Mouse (Mus musculus): ENCODE results near the gene Rab6b. TPM values are rescaled to one million over a fixed set of nuclear protein-coding genes. Genes with fewer than 3 reads are reported as not detected.
A peak's percentile ranks its signal among the peaks of the same experiment; 100 is the strongest.

The Rab6b gene
- 0.85 and 0.98 TPM in 2 replicates for total RNA-seq (2012; rRNA removed)

DNA sequence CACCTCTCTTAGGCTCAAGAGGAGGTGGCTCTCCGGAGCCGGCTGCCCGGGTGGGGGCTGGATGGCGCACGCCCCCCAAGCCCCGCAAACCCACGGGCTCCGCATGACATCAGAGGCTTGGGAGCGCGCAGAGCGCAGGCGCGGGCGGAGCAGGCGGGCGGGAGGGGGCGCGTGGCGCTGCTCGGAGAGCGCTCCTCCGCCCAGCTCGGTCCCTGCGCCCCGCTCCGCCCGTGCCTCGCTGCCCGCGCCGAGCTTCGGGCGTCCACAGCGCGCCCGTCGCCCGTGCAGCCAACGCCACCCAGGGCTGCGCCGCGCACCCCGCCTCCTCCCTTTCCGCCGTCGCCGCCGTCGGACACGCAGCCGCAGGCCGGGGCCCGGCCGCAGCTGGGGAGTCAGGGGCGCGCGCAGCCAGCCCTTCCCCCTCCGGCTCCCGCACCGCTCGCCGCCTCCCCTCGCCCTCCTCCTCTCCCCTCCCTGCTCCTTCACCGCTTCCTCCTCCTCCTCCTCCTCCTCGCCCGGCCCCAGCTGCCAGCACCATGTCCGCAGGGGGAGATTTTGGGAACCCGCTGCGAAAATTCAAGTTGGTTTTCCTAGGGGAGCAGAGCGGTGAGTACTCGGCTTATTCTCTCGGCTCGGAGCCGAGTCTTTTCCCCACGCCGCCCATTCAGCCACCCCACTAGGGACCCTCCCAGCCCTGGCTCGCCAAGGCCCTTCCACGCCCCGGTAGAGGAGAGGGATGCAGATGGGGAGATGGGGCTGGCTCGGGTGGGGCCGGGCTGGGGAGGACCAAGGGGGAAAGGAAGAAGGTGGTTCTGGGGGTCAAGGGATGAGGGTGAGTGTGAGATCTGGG, at the start of gene Rab6b:
Rab6b (plus strand) TSS at position 167 of the 850 bp plus-strand sequence.
- peak within 1 kb of the TSS; percentile 81 to 94 for H3K4me3 ChIP-seq (ENCODE audit: insufficient read depth in 1 of 2, low read depth in 1 of 2, low read length in 2 of 2, poor library complexity in 1 of 2, severe bottlenecking in 1 of 2)
- H3K27ac ChIP-seq (ENCODE audit: insufficient read depth, low read depth, low read length, poor library complexity, severe bottlenecking): no peak within 1 kb of the TSS
- H3K9me3 ChIP-seq (ENCODE audit: control insufficient read depth, insufficient read depth, low read depth, low read length): no peaks in the 10 kb centered on the region
- in situ Hi-C loops (cut with MboI; ENCODE audit: low sequenced_read_pairs in 2 of 2, unreplicated experiment in 2 of 2): no loop called here
- peak within 1 kb of the TSS; percentile 79 for H3K9ac ChIP-seq (ENCODE audit: insufficient read depth, low read depth, low read length, poor library complexity, severe bottlenecking)
- peaks cover 0 to 3% of the 10 kb centered on the region in 2 experiments; a peak in 1 of 4 replicates for H3K4me1 ChIP-seq (ENCODE audit: control insufficient read depth in 2 of 2, insufficient read depth in 2 of 2, low read length in 2 of 2, poor library complexity in 1 of 2)
- TF ChIP-seq ZNF384 (IDR thresholded peaks at IDR 0.05; ENCODE audit: low read depth, low read length) (no peak), HCFC1 (IDR thresholded peaks at IDR 0.05; ENCODE audit: borderline replicate concordance, insufficient read depth, low read length) (no peak), CHD2 (IDR thresholded peaks at IDR 0.05; ENCODE audit: low read depth, low read length) (no peak), MAFK (IDR thresholded peaks at IDR 0.05; ENCODE audit: insufficient read depth, low read depth, low read length) (no peak), ZC3H11A (IDR thresholded peaks at IDR 0.05; ENCODE audit: borderline replicate concordance, low read depth, low read length) (no peak)
- H3K36me3 ChIP-seq (ENCODE audit: control insufficient read depth, insufficient read depth, low read length, poor library complexity, severe bottlenecking): no peaks in the 10 kb centered on the region
- DNase-seq (ENCODE audit: low read depth, low spot score): no peak

DNA sequence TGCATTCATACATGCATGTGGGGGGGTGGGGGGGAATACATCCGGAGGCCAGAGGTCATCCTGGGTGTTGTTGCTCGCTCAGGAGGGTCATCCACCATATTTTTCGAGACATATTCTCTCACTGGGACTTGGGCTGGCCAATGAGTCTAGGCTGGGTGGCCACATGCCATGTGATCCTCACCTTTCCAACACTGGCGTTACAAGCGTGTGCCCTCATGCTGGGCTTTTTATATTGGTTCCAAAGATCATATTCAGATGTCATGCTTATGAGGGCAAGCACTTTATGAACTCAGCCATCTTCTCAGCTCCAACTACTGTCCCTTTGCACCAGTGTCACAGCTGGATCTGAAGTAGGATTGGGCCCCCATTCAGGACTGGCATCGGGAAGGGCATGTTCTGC, 48.0 kb upstream of the Rab6b start:
- TF ChIP-seq ZNF384 (IDR thresholded peaks at IDR 0.05; ENCODE audit: low read depth, low read length) (no peak), CHD2 (IDR thresholded peaks at IDR 0.05; ENCODE audit: low read depth, low read length) (no peak), ZC3H11A (IDR thresholded peaks at IDR 0.05; ENCODE audit: borderline replicate concordance, low read depth, low read length) (no peak), HCFC1 (IDR thresholded peaks at IDR 0.05; ENCODE audit: borderline replicate concordance, insufficient read depth, low read length) (no peak), MAFK (IDR thresholded peaks at IDR 0.05; ENCODE audit: insufficient read depth, low read depth, low read length) (no peak)
- Histone ChIP-seq H3K9me3 (ENCODE audit: control insufficient read depth, insufficient read depth, low read depth, low read length) (no peaks in the 10 kb centered on the region), H3K9ac (ENCODE audit: insufficient read depth, low read depth, low read length, poor library complexity, severe bottlenecking) (no peak overlapping the region), H3K36me3 (ENCODE audit: control insufficient read depth, insufficient read depth, low read length, poor library complexity, severe bottlenecking) (no peaks in the 10 kb centered on the region), H3K4me1 (ENCODE audit: control insufficient read depth in 2 of 2, insufficient read depth in 2 of 2, low read length in 2 of 2, poor library complexity in 1 of 2) (no peaks in the 10 kb centered on the region), H3K27ac (ENCODE audit: insufficient read depth, low read depth, low read length, poor library complexity, severe bottlenecking) (no peak overlapping the region), H3K4me3 (ENCODE audit: insufficient read depth in 1 of 2, low read depth in 1 of 2, low read length in 2 of 2, poor library complexity in 1 of 2, severe bottlenecking in 1 of 2) (no peak overlapping the region)
- no peak for DNase-seq (ENCODE audit: low read depth, low spot score)
- in situ Hi-C loops (cut with MboI; ENCODE audit: low sequenced_read_pairs in 2 of 2, unreplicated experiment in 2 of 2): no loop called here

DNA sequence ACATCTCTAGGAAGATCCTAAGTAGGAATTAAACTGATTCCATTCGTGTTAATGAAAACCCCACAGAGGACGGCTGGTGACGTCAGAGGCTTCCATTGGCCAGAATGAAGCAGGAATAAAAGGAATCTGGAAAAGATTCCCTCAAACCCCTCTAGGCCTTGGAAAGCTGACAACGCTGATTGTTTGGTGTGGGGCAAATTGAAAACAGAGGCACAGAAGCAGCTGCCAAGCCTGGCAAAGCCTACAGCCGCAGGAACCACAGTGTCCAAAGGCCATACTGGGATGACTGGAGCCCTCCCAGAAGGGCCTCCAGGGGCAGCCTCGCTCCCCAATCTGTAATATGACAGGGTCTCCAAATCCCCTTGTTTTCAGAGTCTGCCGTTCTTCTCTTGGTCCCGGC, 44.7 kb upstream of the Rab6b start:
- Histone ChIP-seq H3K9ac (ENCODE audit: insufficient read depth, low read depth, low read length, poor library complexity, severe bottlenecking) (no peak overlapping the region), H3K4me1 (ENCODE audit: control insufficient read depth in 2 of 2, insufficient read depth in 2 of 2, low read length in 2 of 2, poor library complexity in 1 of 2) (no peaks in the 10 kb centered on the region), H3K9me3 (ENCODE audit: control insufficient read depth, insufficient read depth, low read depth, low read length) (no peaks in the 10 kb centered on the region), H3K36me3 (ENCODE audit: control insufficient read depth, insufficient read depth, low read length, poor library complexity, severe bottlenecking) (no peaks in the 10 kb centered on the region), H3K27ac (ENCODE audit: insufficient read depth, low read depth, low read length, poor library complexity, severe bottlenecking) (no peak overlapping the region), H3K4me3 (ENCODE audit: insufficient read depth in 1 of 2, low read depth in 1 of 2, low read length in 2 of 2, poor library complexity in 1 of 2, severe bottlenecking in 1 of 2) (no peak overlapping the region)
- TF ChIP-seq CHD2 (IDR thresholded peaks at IDR 0.05; ENCODE audit: low read depth, low read length): no peak
- TF ChIP-seq ZC3H11A (IDR thresholded peaks at IDR 0.05; ENCODE audit: borderline replicate concordance, low read depth, low read length): no peak
- DNase-seq (ENCODE audit: low read depth, low spot score): no peak
- in situ Hi-C loops (cut with MboI; ENCODE audit: low sequenced_read_pairs in 2 of 2, unreplicated experiment in 2 of 2): no loop called here

- TF ChIP-seq ZC3H11A (IDR thresholded peaks at IDR 0.05; ENCODE audit: borderline replicate concordance, low read depth, low read length): no peak
- no peak for TF ChIP-seq ZNF384 (IDR thresholded peaks at IDR 0.05; ENCODE audit: low read depth, low read length)
- in situ Hi-C loops (cut with MboI; ENCODE audit: low sequenced_read_pairs in 2 of 2, unreplicated experiment in 2 of 2): no loop called here
- DNase-seq (ENCODE audit: low read depth, low spot score): no peak
Measured at GRCm38 (mm10) chr9:103067651-103068050, 43.9 kb upstream of the Rab6b start.

GRCm38 (mm10) chr9:103068769-103069168, 42.8 kb upstream of the Rab6b start:
- H3K36me3 ChIP-seq (ENCODE audit: control insufficient read depth, insufficient read depth, low read length, poor library complexity, severe bottlenecking): no peaks in the 10 kb centered on the region
- DNase-seq (ENCODE audit: low read depth, low spot score): no peak
- no peak overlapping the region for H3K4me3 ChIP-seq (ENCODE audit: insufficient read depth in 1 of 2, low read depth in 1 of 2, low read length in 2 of 2, poor library complexity in 1 of 2, severe bottlenecking in 1 of 2)
- no peaks in the 10 kb centered on the region for H3K4me1 ChIP-seq (ENCODE audit: control insufficient read depth in 2 of 2, insufficient read depth in 2 of 2, low read length in 2 of 2, poor library complexity in 1 of 2)
- in situ Hi-C loops (cut with MboI; ENCODE audit: low sequenced_read_pairs in 2 of 2, unreplicated experiment in 2 of 2): no loop called here
- no peak for TF ChIP-seq CHD2 (IDR thresholded peaks at IDR 0.05; ENCODE audit: low read depth, low read length)
- no peak for TF ChIP-seq ZNF384 (IDR thresholded peaks at IDR 0.05; ENCODE audit: low read depth, low read length)
- TF ChIP-seq ZC3H11A (IDR thresholded peaks at IDR 0.05; ENCODE audit: borderline replicate concordance, low read depth, low read length): no peak
- H3K9ac ChIP-seq (ENCODE audit: insufficient read depth, low read depth, low read length, poor library complexity, severe bottlenecking): no peak overlapping the region
- H3K27ac ChIP-seq (ENCODE audit: insufficient read depth, low read depth, low read length, poor library complexity, severe bottlenecking): no peak overlapping the region
- no peaks in the 10 kb centered on the region for H3K9me3 ChIP-seq (ENCODE audit: control insufficient read depth, insufficient read depth, low read depth, low read length)

More at GRCm38 (mm10) chr9:103067651-103068050, 43.9 kb upstream of the Rab6b start:
- no peaks in the 10 kb centered on the region for H3K9me3 ChIP-seq (ENCODE audit: control insufficient read depth, insufficient read depth, low read depth, low read length)
- H3K27ac ChIP-seq (ENCODE audit: insufficient read depth, low read depth, low read length, poor library complexity, severe bottlenecking): no peak overlapping the region
- H3K36me3 ChIP-seq (ENCODE audit: control insufficient read depth, insufficient read depth, low read length, poor library complexity, severe bottlenecking): no peaks in the 10 kb centered on the region
- no peaks in the 10 kb centered on the region for H3K4me1 ChIP-seq (ENCODE audit: control insufficient read depth in 2 of 2, insufficient read depth in 2 of 2, low read length in 2 of 2, poor library complexity in 1 of 2)
- H3K4me3 ChIP-seq (ENCODE audit: insufficient read depth in 1 of 2, low read depth in 1 of 2, low read length in 2 of 2, poor library complexity in 1 of 2, severe bottlenecking in 1 of 2): no peak overlapping the region
- H3K9ac ChIP-seq (ENCODE audit: insufficient read depth, low read depth, low read length, poor library complexity, severe bottlenecking): no peak overlapping the region

All from ES-E14 (cell line).